Mouse (Mus musculus) heart, embryonic 15.5 days (tissue): ENCODE measurements around the gene Tmem234. TPM values are rescaled to one million over a fixed set of nuclear protein-coding genes. Genes with fewer than 3 reads are reported as not detected.

Source experiments
- microRNA-seq: library from miRNA; unstranded; fragments of <30 nt; microRNA quantifications from one replicate; pipeline ENCODE4, GENCODE M21; 2016
- polyA plus RNA-seq: library from polyadenylated mRNA; unstranded; fragments of >200 nt; fragmentation: Nextera tagmentation; extraction: Ambion mirVana; gene quantifications from 2 replicates; pipeline ENCODE4 v1.2.1, GENCODE M21; 2015

Gene Tmem234
- polyA plus RNA-seq, 1 experiment from 2014 or later: 136 TPM

Small RNA genes within 50 kb of the gene (microRNA-seq; reads per million reads assigned to microRNA genes)
- gene Mir8119: not detected

Other genes starting within 250 kb of the Tmem234 start
- 11.0 and 13.1 TPM in 2 replicates for gene Zbtb8a, start 222.6 kb upstream of the Tmem234 start, polyA plus RNA-seq
- gene Zbtb8b, start 159.8 kb upstream of the Tmem234 start, polyA plus RNA-seq: 5.8 and 6.2 TPM in 2 replicates
- gene Bsdc1, start 139.1 kb upstream of the Tmem234 start, polyA plus RNA-seq: 23.1 and 27.2 TPM in 2 replicates
- gene Tssk3, start 109.6 kb upstream of the Tmem234 start, polyA plus RNA-seq: not detected in 2 replicates
- gene Fam229a, start 109.5 kb upstream of the Tmem234 start, polyA plus RNA-seq: 0.27 TPM in 1 of 2 replicates, not detected in the other
- gene Marcksl1, start 87.1 kb upstream of the Tmem234 start, polyA plus RNA-seq: 283 and 352 TPM in 2 replicates
- gene Hdac1, start 58.0 kb upstream of the Tmem234 start, polyA plus RNA-seq: 99.9 and 134 TPM in 2 replicates
- gene Lck, start 27.0 kb upstream of the Tmem234 start, polyA plus RNA-seq: 6.8 and 62.1 TPM in 2 replicates
- gene Fam167b, start 22.1 kb upstream of the Tmem234 start, polyA plus RNA-seq: 4.4 and 5.0 TPM in 2 replicates
- 151 and 175 TPM in 2 replicates for gene Eif3i, start within 50 bp of the Tmem234 start, polyA plus RNA-seq
- 1.7 and 2.1 TPM in 2 replicates for gene Dcdc2b, start 13.6 kb downstream of the Tmem234 start, polyA plus RNA-seq
- 19.0 and 22.9 TPM in 2 replicates for gene Iqcc, start 18.4 kb downstream of the Tmem234 start, polyA plus RNA-seq
- 47.3 and 52.4 TPM in 2 replicates for gene Ccdc28b, start 23.3 kb downstream of the Tmem234 start, polyA plus RNA-seq
- 38.4 and 50.8 TPM in 2 replicates for gene Txlna, start 40.4 kb downstream of the Tmem234 start, polyA plus RNA-seq
- 13.6 and 16.6 TPM in 2 replicates for gene Kpna6, start 72.1 kb downstream of the Tmem234 start, polyA plus RNA-seq
- 6.1 and 7.4 TPM in 2 replicates for gene Tmem39b, start 96.2 kb downstream of the Tmem234 start, polyA plus RNA-seq
- gene Khdrbs1, start 141.6 kb downstream of the Tmem234 start, polyA plus RNA-seq: 64.8 and 73.1 TPM in 2 replicates
- 347 and 442 TPM in 2 replicates for gene Ptp4a2, start 210.6 kb downstream of the Tmem234 start, polyA plus RNA-seq